Mouse (Mus musculus) right cerebral cortex, adult 2 months (tissue): ENCODE data around the gene Klc1.
A peak's percentile ranks its signal among the peaks of the same experiment; 100 is the strongest.

Source experiments
- DNase-seq, 2 experiments: peaks; one replicate each; pipeline ENCODE4 v3.0.0; 2021 to 2022; ENCODE audit warnings: low spot score in 2 of 2

Gene Klc1

GRCm38 (mm10) chr12:111770651-111771050 is 12.0 kb downstream of the Klc1 start:
- DNase-seq = no peak

- DNase-seq = no peak
Observed at GRCm38 (mm10) chr12:111774156-111774555, 15.5 kb downstream of the Klc1 start.

GRCm38 (mm10) chr12:111774845-111775244 is 16.2 kb downstream of the Klc1 start:
- DNase-seq = no peak

- no peak for DNase-seq
Observed at GRCm38 (mm10) chr12:111777919-111778318, 19.3 kb downstream of the Klc1 start.

GRCm38 (mm10) chr12:111779544-111779943 is 20.9 kb downstream of the Klc1 start:
- DNase-seq = no peak

- no peak for DNase-seq
Observed at GRCm38 (mm10) chr12:111785174-111785573, 26.5 kb downstream of the Klc1 start.

GRCm38 (mm10) chr12:111787015-111787414 is 28.4 kb downstream of the Klc1 start:
- no peak for DNase-seq

GRCm38 (mm10) chr12:111790090-111790489 is 31.4 kb downstream of the Klc1 start:
- DNase-seq = no peak

GRCm38 (mm10) chr12:111790631-111791030 is 32.0 kb downstream of the Klc1 start:
- no peak for DNase-seq

GRCm38 (mm10) chr12:111791474-111792104 is 32.9 kb downstream of the Klc1 start:
- peak in 1 of 2 experiments; percentile 58 for DNase-seq

- DNase-seq = no peak
Observed at GRCm38 (mm10) chr12:111794102-111794501, 35.5 kb downstream of the Klc1 start.

GRCm38 (mm10) chr12:111794526-111795179 is 36.0 kb downstream of the Klc1 start:
- no peak for DNase-seq

- no peak for DNase-seq
Observed at GRCm38 (mm10) chr12:111795180-111795895, 36.7 kb downstream of the Klc1 start.

- no peak for DNase-seq
Observed at GRCm38 (mm10) chr12:111797251-111797650, 38.6 kb downstream of the Klc1 start.

- no peak for DNase-seq
Observed at GRCm38 (mm10) chr12:111798493-111798892, 39.8 kb downstream of the Klc1 start.

- DNase-seq = no peak
Observed at GRCm38 (mm10) chr12:111800459-111801183, 42.0 kb downstream of the Klc1 start.

- DNase-seq = no peak
Observed at GRCm38 (mm10) chr12:111803538-111803937, 44.9 kb downstream of the Klc1 start.

- DNase-seq = no peak
Observed at GRCm38 (mm10) chr12:111808775-111809174, 50.1 kb downstream of the Klc1 start.

GRCm38 (mm10) chr12:111809762-111810161 is 51.1 kb downstream of the Klc1 start:
- peak; percentile 53 to 59 for DNase-seq

GRCm38 (mm10) chr12:111812075-111812474 is 53.4 kb downstream of the Klc1 start:
- no peak for DNase-seq

GRCm38 (mm10) chr12:111812611-111813010 is 54.0 kb downstream of the Klc1 start:
- DNase-seq = no peak

GRCm38 (mm10) chr12:111813111-111813765 is 54.6 kb downstream of the Klc1 start:
- no peak for DNase-seq
